Mouse (Mus musculus) adrenal gland, postnatal 25 days (tissue): ENCODE measurements at regions not wholly inside any gene's neighbourhood (a gene's known extent, or its start where the extent isn't known, plus 50 kb on each side); places are given as distances from the start of the nearest gene placed in this dataset.

Experiments used
- DNase-seq: peaks from one replicate; pipeline ENCODE4 v3.0.0; 2021; ENCODE audit warnings: mixed read lengths

DNA sequence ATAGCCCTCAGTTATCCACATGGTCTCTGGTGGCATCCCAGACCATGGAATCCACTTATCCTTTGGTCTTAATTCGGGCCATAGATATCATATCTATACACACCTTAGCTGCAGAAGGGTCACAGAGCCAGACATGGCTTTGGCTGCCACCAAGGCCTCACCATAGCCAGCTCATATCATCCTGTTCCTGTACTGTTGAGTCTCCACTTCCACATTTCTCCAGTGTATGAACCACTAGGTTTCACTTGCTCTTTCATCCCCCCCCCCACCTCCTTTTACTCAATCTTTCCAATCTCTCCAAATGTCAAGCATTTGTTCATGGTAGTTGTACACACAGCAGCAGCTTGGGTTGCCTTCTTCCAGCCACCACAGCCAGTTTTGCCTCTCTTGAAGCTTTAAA lies 589.2 kb downstream of the 1190002N15Rik start:
- DNase-seq = no peak

DNA sequence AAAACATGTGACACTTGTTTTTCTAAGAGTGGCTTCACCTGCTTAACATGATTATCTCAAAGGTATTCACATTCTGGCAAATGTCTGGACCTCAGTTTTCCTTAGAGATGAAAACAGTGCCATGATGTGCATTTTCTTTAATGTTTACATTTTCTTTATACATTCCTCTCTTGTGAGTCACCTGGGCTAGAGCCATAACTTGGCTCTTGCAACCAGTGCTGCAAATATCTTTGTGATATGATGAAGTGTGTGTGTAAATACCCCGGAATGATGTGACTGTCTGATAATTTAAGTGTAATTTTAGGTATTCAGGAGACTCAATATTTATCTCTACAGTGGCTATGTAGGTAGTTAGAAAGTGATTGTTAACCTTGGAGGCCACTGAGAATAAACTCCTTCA lies 590.8 kb downstream of the 1190002N15Rik start:
- no peak for DNase-seq

DNA sequence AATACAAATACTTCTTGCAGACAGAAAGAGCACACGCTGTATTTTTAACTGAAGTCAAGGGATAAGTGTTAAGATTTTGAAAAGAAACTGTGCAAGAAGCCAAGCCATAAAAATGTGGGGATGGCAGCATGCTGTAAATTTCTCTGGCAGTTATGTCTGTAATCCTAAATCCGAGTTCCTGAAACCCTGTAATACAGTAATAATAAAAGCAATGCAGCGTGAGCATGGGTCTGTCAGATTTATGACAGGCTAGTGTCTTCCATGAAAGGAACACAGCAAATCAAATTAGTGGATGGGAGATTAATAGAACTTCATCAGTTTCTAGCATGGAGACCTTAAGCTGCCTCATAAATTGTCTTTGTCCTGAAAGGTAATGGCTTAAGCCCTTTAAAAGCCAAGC lies 597.7 kb downstream of the 1190002N15Rik start:
- no peak for DNase-seq

DNA sequence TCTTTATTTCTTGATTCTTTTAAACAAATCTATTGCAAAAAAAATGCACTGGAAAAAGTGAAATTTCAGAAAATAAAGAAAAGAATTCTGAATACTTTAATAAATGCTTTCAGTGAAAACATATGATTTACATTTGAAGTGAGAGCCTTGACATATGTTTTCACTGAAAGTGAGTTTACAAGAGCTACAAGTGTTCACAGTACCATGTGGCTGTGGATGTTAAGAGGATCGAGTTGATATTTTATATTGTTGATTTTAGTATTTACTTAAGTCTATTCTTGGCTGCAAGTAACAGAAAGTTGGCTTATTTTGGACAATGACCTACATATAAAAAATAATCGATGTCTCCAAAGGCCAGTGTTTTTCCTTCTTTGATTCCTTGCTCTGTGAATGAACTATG lies 607.2 kb downstream of the 1190002N15Rik start:
- DNase-seq = no peak

DNA sequence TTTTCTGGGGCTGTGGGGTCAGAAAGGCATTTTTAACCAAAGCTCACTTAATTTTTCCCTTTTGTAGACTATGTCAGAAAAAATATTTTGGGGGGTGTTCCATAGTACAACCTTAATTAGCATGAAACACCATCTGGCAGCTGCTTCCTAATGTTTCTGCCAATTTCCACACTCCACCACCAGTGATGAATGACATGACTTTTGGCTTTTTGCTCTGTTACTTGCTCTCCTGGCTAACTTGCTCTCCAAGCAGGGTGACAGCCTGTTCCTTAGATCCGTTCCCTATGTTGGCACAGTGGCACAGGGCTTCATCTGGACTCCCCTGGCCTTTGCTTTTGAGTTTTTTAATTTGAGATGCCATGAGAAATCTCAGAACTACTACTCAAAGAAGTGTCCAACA lies 648.6 kb downstream of the 1190002N15Rik start:
- DNase-seq = no peak

DNA sequence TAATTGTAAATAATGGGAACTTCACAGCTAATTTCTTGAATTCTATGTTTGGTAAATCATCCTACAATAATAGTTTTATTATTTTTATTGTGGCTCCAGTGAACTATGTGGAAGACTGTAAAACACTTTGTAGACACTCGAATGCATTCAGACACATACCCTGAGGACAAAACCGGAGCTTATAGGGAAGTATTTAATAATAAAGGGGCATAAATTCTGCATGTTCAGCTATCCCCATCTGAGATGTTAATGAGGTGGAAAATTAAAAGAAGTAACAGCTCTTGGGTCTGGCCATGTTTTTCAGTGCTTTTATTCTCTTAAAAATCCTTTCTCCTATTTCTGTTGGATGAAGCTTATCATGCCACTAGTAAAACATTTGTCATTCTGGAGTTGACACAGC lies 657.8 kb downstream of the 1190002N15Rik start:
- DNase-seq = no peak

DNA sequence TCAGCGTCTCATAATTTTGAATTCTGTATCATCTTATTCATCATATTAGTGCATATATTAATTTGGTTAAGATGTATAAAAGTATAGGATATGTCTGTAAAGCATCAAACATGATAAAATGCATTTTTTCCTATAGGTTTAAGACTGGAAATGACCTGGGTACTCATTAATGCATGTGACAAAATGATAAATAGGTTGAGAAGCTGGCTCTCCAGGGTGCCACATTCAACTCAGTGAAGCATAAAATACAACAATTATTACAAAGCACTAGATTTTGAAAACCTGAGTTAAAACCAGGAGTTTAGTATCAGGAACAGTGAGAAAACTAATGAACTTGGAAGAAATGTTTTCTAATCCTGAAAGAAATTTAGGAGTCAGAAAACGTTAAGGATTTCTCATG lies 658.3 kb downstream of the 1190002N15Rik start:
- no peak for DNase-seq

DNA sequence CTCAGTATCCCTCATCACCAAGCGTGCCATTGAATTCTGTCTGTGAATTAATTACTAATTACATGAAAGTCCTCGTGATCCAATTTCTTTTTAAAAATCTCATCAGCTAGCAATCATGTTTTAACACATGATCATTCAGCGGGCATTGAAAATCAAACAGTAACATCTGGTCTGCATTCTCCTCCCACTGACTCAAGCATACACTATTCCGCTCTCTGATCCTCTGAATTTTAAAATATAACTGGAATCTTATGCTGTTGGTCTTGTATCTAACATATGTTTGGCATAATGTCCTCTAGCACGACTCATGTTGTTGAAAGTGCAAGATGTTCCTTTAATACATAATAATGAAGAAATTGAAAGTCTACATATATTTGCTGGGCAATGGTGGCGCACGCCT lies 667.1 kb downstream of the 1190002N15Rik start:
- DNase-seq = no peak

DNA sequence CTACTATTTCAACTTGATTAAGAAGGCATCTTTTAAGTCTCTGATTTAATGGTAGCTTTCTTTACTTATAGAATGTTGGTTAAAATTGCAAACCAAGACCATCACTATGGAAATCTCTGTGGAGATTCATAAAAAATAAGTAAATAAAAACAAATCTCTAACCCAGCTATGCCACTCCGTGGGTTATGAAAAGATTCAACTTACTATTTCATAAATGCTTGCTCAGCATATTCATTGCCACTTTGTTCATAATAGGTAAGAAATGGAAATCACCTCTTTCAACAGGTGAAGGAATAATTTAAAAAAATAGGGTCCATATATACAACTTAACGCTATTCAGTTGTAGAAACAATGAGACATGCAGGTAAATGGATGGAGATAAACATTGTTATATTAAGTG lies 679.9 kb downstream of the 1190002N15Rik start:
- no peak for DNase-seq

DNA sequence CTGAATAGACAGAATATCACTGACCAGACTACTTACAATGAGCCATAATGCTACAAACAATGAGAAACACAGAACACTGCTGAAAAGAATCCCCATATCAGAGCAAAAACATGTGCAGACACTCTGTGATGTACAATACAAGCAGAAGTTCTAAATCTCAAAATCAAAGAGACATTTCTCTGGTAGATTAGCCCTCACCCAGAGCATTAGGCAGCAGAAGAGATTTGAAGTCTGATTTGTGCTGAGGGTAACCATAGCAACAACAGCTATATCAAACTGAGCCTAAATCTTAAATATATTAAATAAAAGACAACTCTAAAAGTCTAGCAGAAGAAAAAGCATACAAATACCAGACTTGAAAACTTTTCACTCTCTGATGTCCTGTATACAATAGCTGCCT lies 691.5 kb downstream of the 1190002N15Rik start:
- no peak for DNase-seq

DNA sequence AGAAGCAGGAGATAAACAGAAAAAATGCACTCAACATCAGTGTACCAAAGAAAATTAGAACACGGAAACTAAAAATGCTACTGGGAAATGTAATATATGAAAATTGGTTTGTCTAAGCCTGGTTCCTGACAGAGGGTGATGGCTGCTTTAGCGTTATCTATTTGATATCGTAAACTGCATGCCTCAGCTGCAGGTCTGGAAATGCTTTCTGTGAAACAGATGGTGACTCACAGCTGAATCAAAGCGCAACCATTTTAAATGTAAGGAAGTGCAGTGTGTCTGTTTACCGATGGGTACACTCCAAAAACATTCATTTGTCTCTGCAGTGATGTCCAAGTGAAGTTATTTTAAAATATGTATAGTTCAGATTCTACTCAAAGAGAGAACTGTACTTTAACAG lies 694.0 kb downstream of the 1190002N15Rik start:
- DNase-seq = no peak
